Mouse (Mus musculus) heart, embryonic 11.5 days (tissue): ENCODE data around the gene Csf2rb2. TPM values are rescaled to one million over a fixed set of nuclear protein-coding genes. Genes with fewer than 3 reads are reported as not detected.
"Not testable (repeated sequence)": the region's sequence is repeated elsewhere in the genome, so short reads cannot be mapped to it uniquely, and the experiment has no call there.

Experiments
- ATAC-seq: fragments of 200-750 bp; cut with Nextera tagmentation; replicated peaks from 2 replicates; pipeline ENCODE4 v1.8.0; 2017; ENCODE audit warnings: moderate library complexity; ENCODE audit not compliant: insufficient number of reproducible peaks, low FRiP score, low TSS enrichment
- H3K27ac ChIP-seq: fragments of 300-500 bp; sonication (generic); 2 replicates; pipeline ENCODE4 v1.5.1; 2014; ENCODE audit warnings: mild to moderate bottlenecking, low read depth, low read length
- H3K27me3 ChIP-seq: fragments of 300-500 bp; sonication (generic); 2 replicates; pipeline ENCODE4 v1.6.1; 2014; ENCODE audit warnings: mild to moderate bottlenecking, low read length, mixed read lengths; ENCODE audit not compliant: control insufficient read depth, insufficient read depth
- H3K36me3 ChIP-seq: fragments of 300-500 bp; sonication (generic); 2 replicates; pipeline ENCODE4 v1.6.1; 2014; ENCODE audit warnings: mild to moderate bottlenecking, low read length, moderate library complexity, mixed read lengths; ENCODE audit not compliant: control insufficient read depth, insufficient read depth
- H3K4me1 ChIP-seq: fragments of 300-500 bp; sonication (generic); 2 replicates; pipeline ENCODE4 v1.6.1; 2014; ENCODE audit warnings: low read length; ENCODE audit not compliant: control insufficient read depth, insufficient read depth
- H3K4me2 ChIP-seq: fragments of 300-500 bp; sonication (generic); 2 replicates; pipeline ENCODE4 v1.6.1; 2014; ENCODE audit warnings: mild to moderate bottlenecking, moderate library complexity
- H3K4me3 ChIP-seq: fragments of 300-500 bp; sonication (generic); 2 replicates; pipeline ENCODE4 v1.5.1; 2014; ENCODE audit warnings: low read depth, low read length
- H3K9ac ChIP-seq: fragments of 300-500 bp; sonication (generic); 2 replicates; pipeline ENCODE4 v1.6.1; 2014; ENCODE audit warnings: mild to moderate bottlenecking, low read depth, low read length, moderate library complexity
- H3K9me3 ChIP-seq: fragments of 300-500 bp; sonication (generic); replicated peaks from 2 replicates; pipeline ENCODE4 v1.6.1; 2016; ENCODE audit warnings: low read length; ENCODE audit not compliant: control insufficient read depth
- WGBS: fragments of 180-500 bp; shearing (Covaris S2); extraction: QIAGEN DNeasy Blood & Tissue Kit; methylation state at CpG from one replicate; pipeline ENCODE4 v1.1.7; 2014; ENCODE audit not compliant: insufficient replicate concordance; 5-methylcytosine and 5-hydroxymethylcytosine counted together
- polyA plus RNA-seq: library from polyadenylated mRNA; unstranded; fragments of >200 nt; fragmentation: Nextera tagmentation; extraction: Ambion mirVana; gene quantifications from 2 replicates; pipeline ENCODE4 v1.2.1, GENCODE M21; 2014

The Csf2rb2 gene
- polyA plus RNA-seq, 1 experiment from 2014 or later = 0.80 TPM

DNA sequence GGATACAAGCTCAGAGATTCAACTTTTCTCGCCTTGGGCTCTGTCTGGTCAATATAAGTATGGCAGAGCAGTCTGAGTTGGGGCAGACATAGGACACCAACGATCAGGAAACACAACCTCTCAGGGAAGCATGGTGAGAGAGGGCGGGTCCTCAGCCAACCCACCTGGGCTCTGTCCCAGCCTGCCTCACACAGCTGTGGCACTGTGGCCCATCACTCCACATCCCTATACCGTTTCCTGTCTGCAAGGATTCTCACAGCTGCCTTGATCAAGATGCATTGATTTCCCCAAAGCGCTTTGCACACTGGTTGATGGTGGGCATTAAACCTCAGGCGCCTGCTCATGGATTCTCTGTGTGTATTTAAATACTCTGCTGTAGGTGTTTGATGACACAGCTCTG lies 27.5 kb upstream of the Csf2rb2 start:
- no peaks in the 10 kb centered on the region for H3K9me3 ChIP-seq
- no peaks in the 10 kb centered on the region for H3K4me1 ChIP-seq
- H3K4me2 ChIP-seq = no peak overlapping the region
- WGBS = 68% methylated on average over 6 of the region's 6 CpGs
- no peaks in the 10 kb centered on the region for H3K36me3 ChIP-seq
- H3K27me3 ChIP-seq = no peaks in the 10 kb centered on the region
- H3K27ac ChIP-seq = no peak overlapping the region
- no peak overlapping the region for H3K4me3 ChIP-seq
- H3K9ac ChIP-seq = no peak overlapping the region
- no peak for ATAC-seq

- H3K4me1 ChIP-seq = no peaks in the 10 kb centered on the region
- no peaks in the 10 kb centered on the region for H3K36me3 ChIP-seq
- no peak overlapping the region for H3K4me3 ChIP-seq
- 72% methylated on average over 5 of the region's 5 CpGs for WGBS
- H3K27me3 ChIP-seq = no peaks in the 10 kb centered on the region
- H3K9ac ChIP-seq = no peak overlapping the region
- no peaks in the 10 kb centered on the region for H3K9me3 ChIP-seq
- ATAC-seq = no peak
- no peak overlapping the region for H3K27ac ChIP-seq
- no peak overlapping the region for H3K4me2 ChIP-seq
Observed at GRCm38 (mm10) chr15:78331523-78332340, 26.2 kb upstream of the Csf2rb2 start.

GRCm38 (mm10) chr15:78330706-78331105 lies 25.2 kb upstream of the Csf2rb2 start:
- H3K27ac ChIP-seq = no peak overlapping the region
- no peak for ATAC-seq
- H3K4me2 ChIP-seq = no peak overlapping the region
- no peaks in the 10 kb centered on the region for H3K9me3 ChIP-seq
- no peaks in the 10 kb centered on the region for H3K27me3 ChIP-seq
- 88% methylated on average over 4 of the region's 4 CpGs for WGBS
- H3K4me3 ChIP-seq = no peak overlapping the region
- H3K9ac ChIP-seq = no peak overlapping the region
- no peaks in the 10 kb centered on the region for H3K36me3 ChIP-seq
- H3K4me1 ChIP-seq = no peaks in the 10 kb centered on the region

DNA sequence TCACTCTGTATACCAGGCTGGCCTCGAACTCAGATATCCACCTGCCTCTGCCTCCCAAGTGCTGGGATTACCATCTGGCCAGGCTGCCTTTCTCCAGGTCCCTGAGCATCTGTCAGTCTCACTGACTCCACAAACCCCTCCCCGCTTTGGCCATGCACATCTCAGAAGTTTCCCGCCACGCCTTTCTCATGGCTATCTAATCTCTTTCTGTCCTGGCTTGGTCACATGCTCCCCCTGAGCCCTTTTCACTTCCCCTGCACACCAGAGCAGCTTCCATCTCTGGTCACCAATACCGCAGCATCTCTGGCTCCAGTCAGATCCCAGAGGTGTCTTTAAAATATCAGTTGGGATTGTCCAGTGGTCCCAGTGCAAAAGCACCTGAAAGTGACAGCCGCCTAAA lies 24.5 kb upstream of the Csf2rb2 start:
- peak; percentile 77 for ATAC-seq
- not testable (repeated sequence) for H3K9me3 ChIP-seq, H3K9ac ChIP-seq, H3K36me3 ChIP-seq, H3K4me2 ChIP-seq, H3K4me3 ChIP-seq, H3K4me1 ChIP-seq, H3K27me3 ChIP-seq, H3K27ac ChIP-seq
- WGBS = 35% methylated on average over 6 of the region's 6 CpGs

GRCm38 (mm10) chr15:78328520-78329097 lies 23.1 kb upstream of the Csf2rb2 start:
- no peak overlapping the region for H3K27ac ChIP-seq
- no peak for ATAC-seq

GRCm38 (mm10) chr15:78327753-78328341 lies 22.3 kb upstream of the Csf2rb2 start:
- H3K27ac ChIP-seq, H3K4me3 ChIP-seq, H3K4me2 ChIP-seq, ATAC-seq, H3K9ac ChIP-seq, H3K4me1 ChIP-seq, H3K27me3 ChIP-seq, H3K36me3 ChIP-seq, H3K9me3 ChIP-seq: not testable (repeated sequence)
- WGBS = 82% methylated on average over 6 of the region's 6 CpGs

More at GRCm38 (mm10) chr15:78328520-78329097, 23.1 kb upstream of the Csf2rb2 start:
- no peaks in the 10 kb centered on the region for H3K9me3 ChIP-seq
- H3K4me3 ChIP-seq = no peak overlapping the region
- H3K4me1 ChIP-seq = no peaks in the 10 kb centered on the region
- no peak overlapping the region for H3K4me2 ChIP-seq
- WGBS = 87% methylated on average over 3 of the region's 3 CpGs
- H3K27me3 ChIP-seq = no peaks in the 10 kb centered on the region
- H3K36me3 ChIP-seq = no peaks in the 10 kb centered on the region
- H3K9ac ChIP-seq = no peak overlapping the region

DNA sequence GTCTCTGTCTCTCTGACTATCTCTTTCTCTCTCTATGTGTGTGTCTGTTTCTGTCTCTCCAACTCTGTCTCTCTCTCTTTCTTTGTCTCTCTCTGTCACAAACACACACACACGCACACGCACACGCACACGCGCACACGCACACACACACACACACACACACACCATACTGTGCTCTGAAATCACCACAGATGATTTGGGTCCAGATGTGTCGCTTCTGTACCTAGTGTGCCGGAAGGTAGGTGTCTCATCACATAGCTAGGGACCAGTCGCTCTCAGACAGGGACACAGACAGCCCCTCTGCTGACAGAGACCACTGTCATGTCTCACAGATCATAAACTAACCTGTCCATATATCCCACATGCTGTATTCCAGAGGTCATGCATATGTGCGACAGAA lies 21.2 kb upstream of the Csf2rb2 start:
- Histone ChIP-seq H3K27me3 (no peaks in the 10 kb centered on the region), H3K9me3 (no peaks in the 10 kb centered on the region), H3K27ac (no peak overlapping the region), H3K9ac (no peak overlapping the region; the same call in 1 of the 2 replicates), H3K4me3 (no peak overlapping the region), H3K36me3 (no peaks in the 10 kb centered on the region), H3K4me2 (peak overlapping the region; percentile 19; the same call in 1 of the 2 replicates), H3K4me1 (no peaks in the 10 kb centered on the region)
- 88% methylated on average over 10 of the region's 10 CpGs for WGBS
- ATAC-seq = no peak

DNA sequence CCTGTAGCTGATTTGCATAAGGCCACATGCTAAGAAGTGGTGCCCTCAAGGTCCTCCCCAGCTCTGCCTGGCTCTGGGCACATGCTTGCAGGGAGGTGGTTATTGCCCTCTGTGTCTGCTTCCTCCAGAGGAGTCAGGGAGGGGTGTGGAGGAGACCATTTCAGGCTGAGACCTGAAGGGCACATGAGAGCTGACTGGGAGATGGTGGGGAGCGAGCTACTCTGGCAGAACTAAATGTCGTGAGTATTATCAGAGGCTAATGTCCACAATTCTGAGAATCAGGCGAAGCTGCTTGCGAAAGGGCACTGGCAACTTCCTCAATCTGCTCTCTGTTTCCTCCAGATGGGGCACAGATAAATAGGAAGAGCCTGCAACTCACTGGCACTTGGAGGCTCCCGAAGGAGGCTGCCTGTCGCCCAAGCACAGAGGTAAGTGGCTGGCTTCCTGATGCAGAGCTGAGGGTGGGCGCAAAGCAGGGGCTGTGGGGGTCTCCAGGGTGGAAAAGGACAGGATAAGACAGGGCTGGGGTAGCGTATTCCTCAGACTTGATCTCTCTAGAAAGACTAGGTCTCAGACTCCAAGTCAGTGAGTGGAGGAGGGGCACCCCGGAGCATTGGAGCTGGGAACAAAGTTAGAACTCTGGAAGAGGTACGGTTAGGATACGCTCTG lies 20.3 kb upstream of the Csf2rb2 start, which contains the start of gene Csf2rb:
TSS of gene Csf2rb (plus strand) at position 82 of the 669 bp plus-strand sequence.
- Histone ChIP-seq H3K9me3 (no peaks in the 10 kb centered on the region), H3K9ac (peak within 1 kb of the TSS; percentile 52), H3K4me2 (peak within 1 kb of the TSS; percentile 16), H3K27ac (no peak within 1 kb of the TSS), H3K4me1 (no peaks in the 10 kb centered on the region), H3K4me3 (0 out of 2 replicates have a peak within 1 kb of the TSS, but pooled peaks have one; percentile 8), H3K36me3 (no peaks in the 10 kb centered on the region), H3K27me3 (no peaks in the 10 kb centered on the region)
- 53% methylated on average over 11 of the region's 11 CpGs for WGBS
- ATAC-seq = no peak
